Mouse (Mus musculus) thymus, adult 2 months (tissue): ENCODE results near the gene Tmco4.

Experiments used
- CTCF ChIP-seq: fragments of 200-500 bp; IDR thresholded peaks from 2 replicates; pipeline ENCODE4 v1.5.1; 2012; ENCODE audit warnings: mild to moderate bottlenecking, control low read depth, low read length, moderate library complexity, borderline replicate concordance; ENCODE audit not compliant: control insufficient read depth, poor library complexity, insufficient read depth; ENCODE audit errors: extremely low read depth
- POLR2A ChIP-seq: fragments of 200-500 bp; IDR thresholded peaks from 2 replicates; pipeline ENCODE4 v1.6.1; 2012; ENCODE audit warnings: mild to moderate bottlenecking, low read length, control low read depth, moderate library complexity; ENCODE audit not compliant: control insufficient read depth, poor library complexity, insufficient read depth; ENCODE audit errors: extremely low read depth

DNA sequence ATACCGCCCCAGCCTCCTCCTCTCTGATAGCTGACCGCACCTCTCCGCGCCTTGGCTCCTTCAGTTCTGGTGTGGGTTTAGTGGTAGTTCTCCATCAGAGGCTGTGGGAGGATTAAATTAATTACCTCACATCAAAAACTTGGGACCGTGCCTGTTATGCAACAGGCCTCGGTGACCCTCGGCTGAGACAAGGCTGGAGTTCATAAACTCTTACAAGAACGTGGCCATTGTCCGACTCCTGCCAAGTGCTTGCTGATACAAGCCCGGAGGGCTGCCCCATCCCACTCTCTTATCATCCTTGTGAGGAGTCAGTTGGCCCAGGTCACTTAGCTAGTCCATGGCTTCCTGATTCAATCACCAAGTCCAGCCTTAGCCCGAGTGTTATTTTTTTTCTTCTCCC is 40.6 kb downstream of the Tmco4 start:
- TF ChIP-seq CTCF = no peak
- TF ChIP-seq POLR2A = no peak
